Mouse (Mus musculus) heart, postnatal 0 days (tissue): ENCODE data around the gene Dok5. TPM values are rescaled to one million over a fixed set of nuclear protein-coding genes. Genes with fewer than 3 reads are reported as not detected.

Experiments
- ATAC-seq: fragments of 200-750 bp; cut with Nextera tagmentation; 2 replicates; pipeline ENCODE4 v1.8.0; 2017; ENCODE audit warnings: low read depth, moderate number of reproducible peaks, moderate library complexity; ENCODE audit not compliant: insufficient read depth
- DNase-seq: peaks from one replicate; pipeline ENCODE4 v3.0.0-alpha.2; 2016; ENCODE audit warnings: low spot score
- H3K27ac ChIP-seq: fragments of 300-500 bp; sonication (generic); 2 replicates; pipeline ENCODE4 v1.5.1; 2014; ENCODE audit warnings: low read depth, mild to moderate bottlenecking
- H3K27me3 ChIP-seq: fragments of 300-500 bp; sonication (generic); 2 replicates; pipeline ENCODE4 v1.6.1; 2014; ENCODE audit warnings: low read length, mixed read lengths; ENCODE audit not compliant: control insufficient read depth, insufficient read depth
- H3K36me3 ChIP-seq: fragments of 300-500 bp; sonication (generic); replicated peaks from 2 replicates; pipeline ENCODE4 v1.6.1; 2014; ENCODE audit warnings: low read length, mixed read lengths; ENCODE audit not compliant: control insufficient read depth, insufficient read depth
- H3K4me1 ChIP-seq: fragments of 300-500 bp; sonication (generic); 2 replicates; pipeline ENCODE4 v1.6.1; 2014; ENCODE audit warnings: antibody characterized with exemption; ENCODE audit not compliant: control insufficient read depth, insufficient read depth
- H3K4me2 ChIP-seq: fragments of 300-500 bp; sonication (generic); 2 replicates; pipeline ENCODE4 v1.6.1; 2014; ENCODE audit warnings: low read depth, mild to moderate bottlenecking, low read length, moderate library complexity
- H3K4me3 ChIP-seq: fragments of 300-500 bp; sonication (generic); 2 replicates; pipeline ENCODE4 v1.5.1; 2014; ENCODE audit warnings: low read depth, low read length
- H3K9ac ChIP-seq: fragments of 300-500 bp; sonication (generic); replicated peaks from 2 replicates; pipeline ENCODE4 v1.6.1; 2014; ENCODE audit warnings: low read depth, low read length, mixed read lengths
- H3K9me3 ChIP-seq: fragments of 300-500 bp; sonication (generic); replicated peaks from 2 replicates; pipeline ENCODE4 v1.6.1; 2016; ENCODE audit warnings: low read length; ENCODE audit not compliant: control insufficient read depth
- CTCF ChIP-seq: IDR thresholded peaks from 2 replicates; pipeline ENCODE4 v1.5.1; 2016; ENCODE audit warnings: antibody characterized with exemption, control low read depth, low read depth
- EP300 ChIP-seq: IDR thresholded peaks from 2 replicates; pipeline ENCODE4 v1.6.1; 2016; ENCODE audit warnings: antibody characterized with exemption, low read depth
- WGBS: fragments of 180-500 bp; shearing (Covaris S2); extraction: QIAGEN DNeasy Blood & Tissue Kit; methylation state at CpG from one replicate; pipeline ENCODE4 v1.1.7; 2014; 5-methylcytosine and 5-hydroxymethylcytosine counted together
- polyA plus RNA-seq: library from polyadenylated mRNA; unstranded; fragments of >200 nt; fragmentation: Nextera tagmentation; extraction: Ambion mirVana; gene quantifications from 2 replicates; pipeline ENCODE4 v1.2.1, GENCODE M21; 2015
- total RNA-seq: library from RNA; depleted of rRNA; stranded (reverse); fragments of >200 nt; gene quantifications from 2 replicates; pipeline ENCODE4 v1.2.3, GENCODE M21; 2014; ENCODE audit warnings: low replicate concordance

The Dok5 gene
- total and polyA plus RNA-seq, 2 experiments from 2014 or later, result 1.4 TPM; not detected in 1

GRCm38 (mm10) chr2:170724716-170725115 is 6.9 kb upstream of the Dok5 start:
- H3K27ac ChIP-seq, result no peak overlapping the region
- no peaks in the 10 kb centered on the region for H3K27me3 ChIP-seq
- peaks cover 4% of the 10 kb centered on the region; the same call in 1 of the 2 replicates for H3K4me1 ChIP-seq
- H3K9me3 ChIP-seq, result no peaks in the 10 kb centered on the region
- H3K4me3 ChIP-seq, result no peak overlapping the region
- no peak for DNase-seq
- ATAC-seq, result no peak
- H3K36me3 ChIP-seq, result no peaks in the 10 kb centered on the region
- TF ChIP-seq CTCF, result no peak
- no peak for TF ChIP-seq EP300
- 72% methylated on average over 11 of the region's 11 CpGs for WGBS
- H3K9ac ChIP-seq, result no peak overlapping the region
- H3K4me2 ChIP-seq, result no peak overlapping the region

- no peak overlapping the region for H3K27ac ChIP-seq
- ATAC-seq (no peak), DNase-seq (no peak)
- WGBS, result 84% methylated on average over 5 of the region's 5 CpGs
- peaks cover 2% of the 10 kb centered on the region; the same call in 1 of the 2 replicates for H3K27me3 ChIP-seq
- no peaks in the 10 kb centered on the region for H3K36me3 ChIP-seq
- no peak overlapping the region for H3K4me2 ChIP-seq
- no peaks in the 10 kb centered on the region for H3K9me3 ChIP-seq
- peaks cover 4% of the 10 kb centered on the region; the same call in 1 of the 2 replicates for H3K4me1 ChIP-seq
- no peak overlapping the region for H3K9ac ChIP-seq
- TF ChIP-seq EP300, result no peak
- no peak for TF ChIP-seq CTCF
- H3K4me3 ChIP-seq, result no peak overlapping the region
Measured at GRCm38 (mm10) chr2:170725796-170726195, 5.8 kb upstream of the Dok5 start.

GRCm38 (mm10) chr2:170726996-170727710 is 4.5 kb upstream of the Dok5 start:
- H3K27me3 ChIP-seq, result peaks cover 4% of the 10 kb centered on the region; the same call in 1 of the 2 replicates
- H3K4me1 ChIP-seq, result peaks cover 9% of the 10 kb centered on the region; the same call in 1 of the 2 replicates
- H3K4me3 ChIP-seq, result no peak overlapping the region
- no peak overlapping the region for H3K27ac ChIP-seq
- 24% methylated on average over 6 of the region's 6 CpGs for WGBS
- no peak for TF ChIP-seq EP300
- TF ChIP-seq CTCF, result no peak
- DNase-seq (peak; percentile 43), ATAC-seq (peak; percentile 45)
- peak overlapping the region; percentile 24; the same call in 1 of the 2 replicates for H3K4me2 ChIP-seq
- no peaks in the 10 kb centered on the region for H3K36me3 ChIP-seq
- no peaks in the 10 kb centered on the region for H3K9me3 ChIP-seq
- no peak overlapping the region for H3K9ac ChIP-seq

GRCm38 (mm10) chr2:170728864-170729263 is 2.7 kb upstream of the Dok5 start:
- no peak overlapping the region for H3K27ac ChIP-seq
- H3K36me3 ChIP-seq, result no peaks in the 10 kb centered on the region
- no peaks in the 10 kb centered on the region for H3K9me3 ChIP-seq
- peaks cover 4% of the 10 kb centered on the region; the same call in 1 of the 2 replicates for H3K27me3 ChIP-seq
- no peak overlapping the region for H3K4me2 ChIP-seq
- TF ChIP-seq CTCF (no peak), EP300 (no peak)
- H3K9ac ChIP-seq, result no peak overlapping the region
- H3K4me3 ChIP-seq, result no peak overlapping the region
- 86% methylated on average over 9 of the region's 9 CpGs for WGBS
- H3K4me1 ChIP-seq, result peaks cover 9% of the 10 kb centered on the region; the same call in 1 of the 2 replicates
- no peak for ATAC-seq
- DNase-seq, result no peak

GRCm38 (mm10) chr2:170729661-170730060 is 1.9 kb upstream of the Dok5 start:
- Histone ChIP-seq H3K9ac (no peak overlapping the region), H3K36me3 (no peaks in the 10 kb centered on the region), H3K4me1 (peaks cover 9% of the 10 kb centered on the region; the same call in 1 of the 2 replicates), H3K4me2 (no peak overlapping the region), H3K9me3 (no peaks in the 10 kb centered on the region), H3K4me3 (no peak overlapping the region), H3K27me3 (peaks cover 4% of the 10 kb centered on the region; the same call in 1 of the 2 replicates), H3K27ac (no peak overlapping the region)
- ATAC-seq (no peak), DNase-seq (no peak)
- 28% methylated on average over 2 of the region's 2 CpGs for WGBS
- TF ChIP-seq EP300, result no peak
- no peak for TF ChIP-seq CTCF

- Histone ChIP-seq H3K27ac (no peak overlapping the region), H3K36me3 (no peaks in the 10 kb centered on the region), H3K9ac (no peak overlapping the region), H3K4me3 (no peak overlapping the region), H3K27me3 (peaks cover 4% of the 10 kb centered on the region; the same call in 1 of the 2 replicates), H3K4me2 (no peak overlapping the region), H3K4me1 (peaks cover 9% of the 10 kb centered on the region; the same call in 1 of the 2 replicates), H3K9me3 (no peaks in the 10 kb centered on the region)
- no peak for TF ChIP-seq EP300
- TF ChIP-seq CTCF, result no peak
- ATAC-seq (no peak), DNase-seq (no peak)
- WGBS, result 90% methylated on average over 8 of the region's 8 CpGs
Measured at GRCm38 (mm10) chr2:170730136-170730535, 1.5 kb upstream of the Dok5 start.
